Mouse (Mus musculus) neural tube, embryonic 10.5 days (tissue): Measurements from ENCODE around the gene Xlr4c.
A peak's percentile ranks its signal among the peaks of the same experiment; 100 is the strongest.
"Not testable (repeated sequence)": the region's sequence is repeated elsewhere in the genome, so short reads cannot be mapped to it uniquely, and the experiment has no call there.

Source experiments
- DNase-seq: peaks from one replicate; pipeline ENCODE4 v3.0.0-alpha.2; 2017; ENCODE audit warnings: low spot score; ENCODE audit errors: extremely low spot score

The Xlr4c gene

DNA sequence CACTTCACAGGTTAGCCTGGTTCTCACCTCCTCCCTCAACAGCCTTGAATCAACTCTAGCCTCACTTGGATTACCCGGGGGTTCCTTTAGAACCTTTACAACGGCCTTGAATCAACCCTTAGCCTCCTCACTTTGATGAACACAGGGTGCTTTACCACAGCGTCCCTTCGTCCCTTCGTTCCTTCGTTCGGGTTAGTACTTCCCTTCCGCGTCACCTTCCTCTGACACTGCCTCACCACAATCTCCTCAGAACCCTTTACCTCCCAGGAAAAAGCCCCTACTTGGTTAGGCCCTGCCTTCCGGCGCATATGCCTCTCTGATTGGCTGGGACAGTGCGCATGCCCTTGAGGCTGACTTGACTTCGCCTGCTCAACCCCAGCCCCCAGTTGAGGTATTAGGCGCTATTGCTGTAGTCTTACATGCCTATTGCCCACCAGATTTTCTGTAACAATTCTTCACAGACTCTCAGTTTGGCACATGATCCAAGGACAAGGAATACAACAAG is at the start of gene Xlr4c:
Gene Xlr4c (minus strand): TSS at position 310 of the 505 bp plus-strand sequence.
- not testable (repeated sequence) for DNase-seq

DNA sequence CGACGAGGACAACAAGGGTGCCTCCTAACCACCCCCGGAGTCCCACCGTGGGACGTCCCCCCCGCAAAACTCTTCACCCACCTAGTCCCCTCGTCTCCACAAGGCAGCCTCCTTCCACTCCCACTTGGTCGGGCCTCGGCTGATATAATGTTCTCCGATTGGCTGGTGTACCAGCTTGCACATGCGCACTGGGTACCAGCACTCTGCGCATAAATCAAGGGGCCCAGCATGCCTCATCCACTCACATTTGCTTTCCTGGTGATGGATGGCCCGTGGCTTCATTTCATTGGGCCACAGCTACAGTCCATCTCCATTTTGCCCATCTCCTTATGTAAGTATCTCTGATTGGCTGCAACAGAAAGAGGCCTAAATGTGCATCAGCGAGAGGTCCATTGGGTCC is 22.3 kb upstream of the Xlr4c start, which contains the start of gene Xlr3c:
Gene Xlr3c (minus strand): TSS at position 121 of the 400 bp plus-strand sequence.
- DNase-seq: not testable (repeated sequence)

DNA sequence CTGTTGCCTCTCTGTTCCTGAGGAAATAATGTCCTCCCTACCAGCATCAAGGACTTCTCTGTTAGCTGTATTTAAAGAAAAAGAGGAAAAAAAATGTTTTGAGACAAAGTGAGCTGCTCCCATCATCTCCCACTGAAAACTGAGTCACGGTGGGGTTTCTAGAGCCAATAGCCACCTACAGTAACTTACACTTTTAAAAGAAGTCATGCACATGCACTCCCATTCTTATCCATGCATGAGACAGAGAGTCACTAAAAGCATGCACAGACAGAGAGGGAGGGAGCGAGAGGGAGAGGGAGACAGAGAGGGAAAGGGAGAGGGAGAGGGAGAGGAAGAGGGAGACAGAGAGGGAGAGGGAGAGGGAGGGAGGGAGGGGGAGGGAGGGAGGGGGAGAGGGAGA is 19.5 kb upstream of the Xlr4c start:
- not testable (repeated sequence) for DNase-seq

DNA sequence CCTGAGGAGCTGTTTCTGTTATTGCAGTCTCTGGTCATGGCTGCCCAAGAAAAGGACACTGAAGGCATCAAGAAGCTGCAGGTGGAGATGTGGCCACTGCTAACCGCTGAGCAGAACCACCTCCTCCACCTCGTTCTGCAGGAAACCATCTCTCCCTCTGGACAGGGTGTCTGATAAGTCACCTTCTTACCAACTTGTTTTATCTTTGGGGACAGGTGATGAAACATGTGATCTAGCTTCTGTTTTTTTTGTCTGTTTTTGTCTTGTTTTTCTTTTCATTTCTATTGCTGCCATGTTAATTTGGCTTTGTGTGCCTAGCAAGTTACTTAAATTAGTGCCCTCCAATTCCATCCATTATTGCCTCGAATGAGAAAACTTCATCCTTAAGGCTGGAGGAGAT is 13.6 kb downstream of the Xlr4c start:
- DNase-seq: no peak

DNA sequence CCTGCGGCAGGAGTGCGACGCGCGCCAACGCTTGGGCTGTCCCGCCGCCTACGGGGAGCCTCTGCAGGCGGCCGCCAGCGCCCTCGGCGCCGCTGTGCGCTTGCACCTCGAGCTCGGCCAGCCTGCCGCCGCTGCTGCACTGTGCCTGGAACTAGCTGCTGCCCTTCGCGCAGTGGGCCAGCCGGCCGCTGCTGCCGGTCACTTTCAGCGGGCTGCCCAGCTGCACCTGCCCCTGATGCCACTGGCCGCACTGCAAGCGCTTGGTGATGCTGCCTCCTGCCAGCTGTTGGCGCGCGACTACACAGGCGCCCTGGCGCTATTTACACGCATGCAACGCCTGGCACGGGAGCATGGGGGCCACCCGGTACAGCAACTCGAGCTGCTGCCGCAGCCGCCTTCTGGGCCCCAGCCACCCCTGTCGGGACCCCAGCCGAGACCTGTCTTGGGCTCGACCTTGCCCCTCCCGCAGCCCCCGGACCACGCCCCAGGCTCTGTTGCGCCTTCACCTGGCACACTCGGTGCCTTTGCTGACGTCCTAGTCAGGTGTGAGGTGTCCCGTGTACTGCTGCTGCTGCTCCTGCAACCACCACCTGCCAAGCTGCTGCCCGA is 14.2 kb downstream of the Xlr4c start:
- peak; percentile 30 for DNase-seq

DNA sequence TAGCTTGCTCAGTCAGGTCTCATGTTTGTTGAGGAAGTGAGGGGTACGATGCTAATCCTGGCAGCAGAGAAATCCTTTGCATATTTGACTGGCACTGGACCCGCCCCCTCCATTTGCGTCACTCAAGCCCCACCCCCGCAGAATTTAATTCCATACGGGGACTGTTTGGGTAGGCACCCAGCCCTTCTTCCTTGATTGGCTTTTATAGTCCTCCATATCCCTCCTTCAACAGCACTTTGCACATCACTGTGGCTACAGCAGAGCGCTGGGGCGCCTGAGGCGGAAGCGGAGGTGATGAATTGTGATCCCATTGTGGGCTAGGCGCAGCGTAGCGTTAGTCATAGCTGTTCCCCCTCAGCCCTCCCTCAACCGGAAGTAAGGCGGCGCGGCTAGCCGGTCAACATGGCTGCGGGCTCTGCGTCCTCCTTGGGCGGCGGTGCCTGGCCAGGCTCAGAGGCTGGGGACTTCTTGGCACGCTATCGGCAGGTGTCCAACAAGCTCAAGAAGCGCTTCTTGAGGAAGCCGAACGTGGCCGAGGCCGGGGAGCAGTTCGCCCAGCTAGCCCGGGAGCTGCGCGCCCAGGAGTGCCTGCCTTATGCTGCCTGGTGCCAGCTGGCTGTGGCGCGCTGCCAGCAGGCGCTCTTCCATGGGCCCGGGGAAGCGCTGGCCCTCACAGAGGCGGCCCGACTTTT is 14.9 kb downstream of the Xlr4c start, which contains the start of gene F8a:
Gene F8a (plus strand): TSS at position 378 of the 692 bp plus-strand sequence.
- DNase-seq: peak; percentile 76

DNA sequence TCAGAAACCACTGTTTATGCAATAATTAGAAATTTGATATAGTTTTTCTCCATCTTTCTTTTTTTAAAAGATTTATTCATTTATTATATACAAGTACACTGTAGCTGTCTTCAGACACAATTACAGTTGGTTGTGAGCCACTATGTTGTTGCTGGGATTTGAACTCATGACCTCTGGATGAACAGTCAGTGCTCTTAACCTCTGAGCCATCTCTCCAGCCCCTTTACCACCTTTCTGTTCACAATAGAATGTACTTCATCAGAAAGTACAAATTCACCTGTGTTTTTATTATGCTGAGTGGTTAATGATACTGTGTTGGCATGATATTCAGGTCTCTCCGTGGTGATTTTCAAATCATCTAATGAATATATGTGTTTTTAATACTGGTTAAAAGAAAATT is 17.6 kb downstream of the Xlr4c start:
- no peak for DNase-seq

DNA sequence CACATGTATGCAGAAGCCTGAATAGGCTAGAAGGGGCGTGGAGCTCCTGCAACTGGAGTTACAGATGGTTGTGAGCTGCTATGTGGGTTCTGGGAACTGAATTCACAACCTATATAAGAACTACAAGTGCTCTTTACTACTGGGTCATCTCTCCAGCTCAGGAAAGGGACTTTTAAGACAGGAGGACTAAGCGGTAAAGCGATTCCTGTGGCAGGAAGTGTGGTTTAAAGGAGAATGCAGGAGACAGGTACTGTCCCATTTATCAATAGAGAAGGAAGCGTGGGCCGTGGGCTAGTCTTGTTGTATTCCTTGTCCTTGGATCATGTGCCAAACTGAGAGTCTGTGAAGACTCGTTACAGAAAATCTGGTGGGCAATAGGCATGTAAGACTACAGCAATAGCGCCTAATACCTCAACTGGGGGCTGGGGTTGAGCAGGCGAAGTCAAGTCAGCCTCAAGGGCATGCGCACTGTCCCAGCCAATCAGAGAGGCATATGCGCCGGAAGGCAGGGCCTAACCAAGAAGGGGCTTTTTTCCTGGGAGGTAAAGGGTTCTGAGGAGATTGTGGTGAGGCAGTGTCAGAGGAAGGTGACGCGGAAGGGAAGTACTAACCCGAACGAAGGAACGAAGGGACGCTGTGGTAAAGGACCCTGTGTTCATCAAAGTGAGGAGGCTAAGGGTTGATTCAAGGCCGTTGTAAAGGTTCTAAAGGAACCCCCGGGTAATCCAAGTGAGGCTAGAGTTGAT is 28.9 kb downstream of the Xlr4c start, which contains the start of gene Xlr4b:
Gene Xlr4b (plus strand): TSS at position 515 of the 746 bp plus-strand sequence.
- DNase-seq: not testable (repeated sequence)

DNA sequence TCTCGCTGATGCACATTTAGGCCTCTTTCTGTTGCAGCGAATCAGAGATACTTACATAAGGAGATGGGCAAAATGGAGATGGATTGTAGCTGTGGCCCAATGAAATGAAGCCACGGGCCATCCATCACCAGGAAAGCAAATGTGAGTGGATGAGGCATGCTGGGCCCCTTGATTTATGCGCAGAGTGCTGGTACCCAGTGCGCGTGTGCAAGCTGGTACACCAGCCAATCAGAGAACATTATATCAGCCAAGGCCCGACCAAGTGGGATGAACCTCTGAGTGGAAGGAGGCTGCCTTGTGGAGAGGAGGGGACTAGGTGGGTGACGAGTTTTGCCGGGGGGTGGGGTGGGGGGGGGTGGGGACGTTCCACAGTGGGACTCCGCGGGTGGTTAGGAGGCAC is 51.0 kb downstream of the Xlr4c start, which contains the start of gene Xlr3b:
Gene Xlr3b (plus strand): TSS at position 274 of the 400 bp plus-strand sequence.
- DNase-seq: not testable (repeated sequence)
